In genomic region chr5:138016530-138016929, GRCm38 (mm10) we compare ENCODE assay signal across 25 mouse cellular contexts. TPM values are rescaled to one million over a fixed set of nuclear protein-coding genes. Genes with fewer than 3 reads are reported as not detected.
"Had no signal": no experiment of that assay in that cellular context is flagged by ENCODE, and none has a peak within 500 bp of the region (broad histone marks: within the 10 kb centered on the region; RNA-seq: fewer than 3 reads in every experiment).

No protein-coding gene starts in this region.

- H3K27me3 ChIP-seq: limb, embryonic 12.5 days; limb, embryonic 15.5 days; liver, embryonic 12.5 days; liver, embryonic 15.5 days; midbrain, embryonic 13.5 days; neural tube, embryonic 15.5 days had no signal

- ATAC-seq: liver, embryonic 12.5 days; lung, postnatal 0 days; midbrain, embryonic 13.5 days; midbrain, embryonic 16.5 days had no signal

- H3K36me3 ChIP-seq: limb, embryonic 12.5 days; limb, embryonic 15.5 days; liver, embryonic 12.5 days; liver, embryonic 15.5 days; midbrain, embryonic 10.5 days; midbrain, embryonic 13.5 days; neural tube, embryonic 15.5 days had no signal

- H3K4me1 ChIP-seq: limb, embryonic 12.5 days; limb, embryonic 15.5 days; liver, embryonic 12.5 days; megakaryocyte, embryonic 14.5 days; midbrain, embryonic 10.5 days; midbrain, embryonic 13.5 days; neural tube, embryonic 15.5 days had no signal

- H3K4me2 ChIP-seq: limb, embryonic 12.5 days; limb, embryonic 15.5 days; liver, embryonic 12.5 days; liver, embryonic 15.5 days; midbrain, embryonic 13.5 days; neural tube, embryonic 15.5 days had no signal

- H3K4me3 ChIP-seq: limb, embryonic 12.5 days; limb, embryonic 15.5 days; liver, embryonic 12.5 days; liver, embryonic 15.5 days; megakaryocyte, embryonic 14.5 days; midbrain, embryonic 10.5 days; midbrain, embryonic 13.5 days; myocyte; neural tube, embryonic 15.5 days had no signal

- H3K9ac ChIP-seq: limb, embryonic 12.5 days; limb, embryonic 15.5 days; liver, embryonic 12.5 days; liver, embryonic 15.5 days; midbrain, embryonic 13.5 days; neural tube, embryonic 15.5 days had no signal

- H3K9me3 ChIP-seq: limb, embryonic 12.5 days; limb, embryonic 15.5 days; liver, embryonic 12.5 days; liver, embryonic 15.5 days; megakaryocyte, embryonic 14.5 days; midbrain, embryonic 10.5 days; midbrain, embryonic 13.5 days; neural tube, embryonic 15.5 days had no signal

- DNase-seq: kidney, adult 18-20 months; kidney, adult 9 months; kidney, postnatal 14 days; kidney, postnatal 4 days; left cerebral cortex, postnatal 4 days; lung, adult 2 months; lung, postnatal 36 days; right cerebral cortex, postnatal 25 days; spleen, adult 18-20 months; thymus, adult 18-20 months; thymus, postnatal 36 days had no signal

- H3K27ac ChIP-seq: limb, embryonic 12.5 days; limb, embryonic 15.5 days; liver, embryonic 12.5 days; liver, embryonic 15.5 days; midbrain, embryonic 10.5 days; midbrain, embryonic 13.5 days; neural tube, embryonic 15.5 days had no signal

RNA-seq across cellular contexts. Expression of gene Smok3a, which starts 4.5 kb away (rescaled TPM):
- polyA plus RNA-seq: kidney, embryonic 16.5 days; limb, embryonic 12.5 days; limb, embryonic 15.5 days; liver, embryonic 12.5 days; liver, embryonic 15.5 days; lung, adult 2 months; lung, postnatal 0 days; midbrain, embryonic 10.5 days; midbrain, embryonic 13.5 days; midbrain, embryonic 16.5 days; myocyte; neural tube, embryonic 11.5 days; neural tube, embryonic 15.5 days; urinary bladder, adult 2 months had no signal

RNA-seq across cellular contexts. Expression of gene Smok3b, which starts 4.7 kb away (rescaled TPM):
- polyA plus RNA-seq: kidney, embryonic 16.5 days; limb, embryonic 12.5 days; limb, embryonic 15.5 days; liver, embryonic 12.5 days; liver, embryonic 15.5 days; lung, adult 2 months; lung, postnatal 0 days; midbrain, embryonic 10.5 days; midbrain, embryonic 13.5 days; midbrain, embryonic 16.5 days; myocyte; neural tube, embryonic 11.5 days; neural tube, embryonic 15.5 days; urinary bladder, adult 2 months had no signal

RNA-seq across cellular contexts. Expression of gene Azgp1, which starts 35.2 kb away (rescaled TPM):
- polyA plus RNA-seq: kidney, embryonic 16.5 days; limb, embryonic 12.5 days; limb, embryonic 15.5 days; liver, embryonic 12.5 days; midbrain, embryonic 10.5 days; midbrain, embryonic 13.5 days; midbrain, embryonic 16.5 days; myocyte; neural tube, embryonic 11.5 days; neural tube, embryonic 15.5 days had no signal

RNA-seq across cellular contexts. Expression of gene Smok3c, which starts 36.5 kb away (rescaled TPM):
- polyA plus RNA-seq: kidney, embryonic 16.5 days; limb, embryonic 12.5 days; limb, embryonic 15.5 days; liver, embryonic 12.5 days; liver, embryonic 15.5 days; lung, adult 2 months; lung, postnatal 0 days; midbrain, embryonic 10.5 days; midbrain, embryonic 13.5 days; midbrain, embryonic 16.5 days; myocyte; neural tube, embryonic 11.5 days; neural tube, embryonic 15.5 days; urinary bladder, adult 2 months had no signal

RNA-seq across cellular contexts. Expression of gene Gjc3, which starts 53.6 kb away (rescaled TPM):
- polyA plus RNA-seq: liver, embryonic 12.5 days; liver, embryonic 15.5 days; lung, postnatal 0 days; myocyte; neural tube, embryonic 11.5 days had no signal
